Mouse (Mus musculus) heart, embryonic 12.5 days (tissue): Measurements from ENCODE around the gene Ugt1a10. TPM values are rescaled to one million over a fixed set of nuclear protein-coding genes. Genes with fewer than 3 reads are reported as not detected.
"Not testable (repeated sequence)": the region's sequence is repeated elsewhere in the genome, so short reads cannot be mapped to it uniquely, and the experiment has no call there.

ENCODE experiments used
- ATAC-seq: fragments of 200-750 bp; cut with Nextera tagmentation; 2 replicates; pipeline ENCODE4 v1.8.0; 2017; ENCODE audit warnings: moderate TSS enrichment, moderate library complexity; ENCODE audit not compliant: insufficient number of reproducible peaks, low FRiP score
- H3K27ac ChIP-seq: fragments of 300-500 bp; sonication (generic); 2 replicates; pipeline ENCODE4 v1.5.1; 2016; ENCODE audit warnings: mild to moderate bottlenecking, moderate library complexity; ENCODE audit not compliant: poor library complexity, severe bottlenecking
- H3K27me3 ChIP-seq: fragments of 300-500 bp; sonication (generic); replicated peaks from 2 replicates; pipeline ENCODE4 v1.6.1; 2016; ENCODE audit warnings: mild to moderate bottlenecking, moderate library complexity
- H3K36me3 ChIP-seq: fragments of 300-500 bp; sonication (generic); 2 replicates; pipeline ENCODE4 v1.6.1; 2016; ENCODE audit warnings: mild to moderate bottlenecking, moderate library complexity
- H3K4me1 ChIP-seq: fragments of 300-500 bp; sonication (generic); replicated peaks from 2 replicates; pipeline ENCODE4 v1.6.1; 2016; ENCODE audit warnings: mild to moderate bottlenecking
- H3K4me2 ChIP-seq: fragments of 300-500 bp; sonication (generic); 2 replicates; pipeline ENCODE4 v1.6.1; 2016; ENCODE audit warnings: mild to moderate bottlenecking, moderate library complexity
- H3K4me3 ChIP-seq: fragments of 300-500 bp; sonication (generic); 2 replicates; pipeline ENCODE4 v1.5.1; 2016; ENCODE audit warnings: mild to moderate bottlenecking
- H3K9ac ChIP-seq: fragments of 300-500 bp; sonication (generic); 2 replicates; pipeline ENCODE4 v1.6.1; 2016; ENCODE audit warnings: mild to moderate bottlenecking, moderate library complexity
- H3K9me3 ChIP-seq: fragments of 300-500 bp; sonication (generic); replicated peaks from 2 replicates; pipeline ENCODE4 v1.6.1; 2016; ENCODE audit warnings: mild to moderate bottlenecking, moderate library complexity
- WGBS: fragments of 180-500 bp; shearing (Covaris S2); methylation state at CpG from one replicate; pipeline ENCODE4 v1.1.7; 2016; 5-methylcytosine and 5-hydroxymethylcytosine counted together
- polyA plus RNA-seq: library from polyadenylated mRNA; unstranded; fragments of >200 nt; fragmentation: Nextera tagmentation; extraction: Ambion mirVana; gene quantifications from 2 replicates; pipeline ENCODE4 v1.2.1, GENCODE M21; 2016

The Ugt1a10 gene
- not detected in 2 replicates for polyA plus RNA-seq

GRCm38 (mm10) chr1:88055088-88055487 is at the start of gene Ugt1a10:
TSS of gene Ugt1a10 (plus strand) at chr1:88055388.
- no peaks in the 10 kb centered on the region for H3K36me3 ChIP-seq
- ATAC-seq = no peak
- H3K9ac ChIP-seq = no peak within 1 kb of the TSS
- no peak within 1 kb of the TSS for H3K27ac ChIP-seq
- no peak within 1 kb of the TSS for H3K4me3 ChIP-seq
- H3K27me3 ChIP-seq = no peaks in the 10 kb centered on the region
- no peaks in the 10 kb centered on the region for H3K9me3 ChIP-seq
- no peaks in the 10 kb centered on the region for H3K4me1 ChIP-seq
- no peak within 1 kb of the TSS for H3K4me2 ChIP-seq
- WGBS = 71% methylated on average over 1 of the region's 1 CpGs

- Histone ChIP-seq H3K36me3 (peaks cover 19% of the 10 kb centered on the region), H3K27me3 (no peaks in the 10 kb centered on the region), H3K27ac (peak overlapping the region; percentile 92), H3K4me3 (peak overlapping the region; percentile 81), H3K9me3 (no peaks in the 10 kb centered on the region), H3K4me2 (peak overlapping the region; percentile 74), H3K9ac (peak overlapping the region; percentile 94), H3K4me1 (peaks cover 15% of the 10 kb centered on the region)
- peak; percentile 46 for ATAC-seq
- 6% methylated on average over 5 of the region's 5 CpGs for WGBS
Observed at GRCm38 (mm10) chr1:88007692-88008210, 47.4 kb upstream of the Ugt1a10 start.

GRCm38 (mm10) chr1:88008211-88008697 is 46.9 kb upstream of the Ugt1a10 start, which contains the start of gene Usp40:
TSS of gene Usp40 (minus strand) at chr1:88008551.
- Histone ChIP-seq H3K4me3 (peak within 1 kb of the TSS; percentile 81), H3K9ac (peak within 1 kb of the TSS; percentile 94), H3K9me3 (no peaks in the 10 kb centered on the region), H3K4me2 (peak within 1 kb of the TSS; percentile 74), H3K27ac (peak within 1 kb of the TSS; percentile 92), H3K36me3 (peaks cover 14% of the 10 kb centered on the region), H3K4me1 (peaks cover 15% of the 10 kb centered on the region), H3K27me3 (no peaks in the 10 kb centered on the region)
- ATAC-seq = peak; percentile 91
- WGBS = under 1% methylated on average over 45 of the region's 45 CpGs

GRCm38 (mm10) chr1:88008735-88009134 is 46.5 kb upstream of the Ugt1a10 start:
- H3K4me1 ChIP-seq = peaks cover 15% of the 10 kb centered on the region
- no peak overlapping the region for H3K9ac ChIP-seq
- peak overlapping the region; percentile 74 for H3K4me2 ChIP-seq
- peak overlapping the region; percentile 81 for H3K4me3 ChIP-seq
- no peaks in the 10 kb centered on the region for H3K27me3 ChIP-seq
- no peak for ATAC-seq
- H3K36me3 ChIP-seq = peaks cover 11% of the 10 kb centered on the region
- 45% methylated on average over 4 of the region's 4 CpGs for WGBS
- H3K9me3 ChIP-seq = no peaks in the 10 kb centered on the region
- no peak overlapping the region for H3K27ac ChIP-seq

- 61% methylated on average over 3 of the region's 3 CpGs for WGBS
- no peak overlapping the region for H3K9ac ChIP-seq
Observed at GRCm38 (mm10) chr1:88009521-88009920, 45.7 kb upstream of the Ugt1a10 start.

GRCm38 (mm10) chr1:88013726-88014125 is 41.5 kb upstream of the Ugt1a10 start:
- H3K4me2 ChIP-seq = no peak overlapping the region
- H3K27me3 ChIP-seq = no peaks in the 10 kb centered on the region
- no peak overlapping the region for H3K9ac ChIP-seq
- peaks cover 3% of the 10 kb centered on the region for H3K9me3 ChIP-seq
- H3K27ac ChIP-seq = no peak overlapping the region
- ATAC-seq = no peak
- H3K4me1 ChIP-seq = 0 out of 2 replicates have a peak, but pooled peaks cover 4% of the 10 kb centered on the region
- H3K4me3 ChIP-seq = no peak overlapping the region
- WGBS = 67% methylated on average over 3 of the region's 3 CpGs
- no peaks in the 10 kb centered on the region for H3K36me3 ChIP-seq

More at GRCm38 (mm10) chr1:88009521-88009920, 45.7 kb upstream of the Ugt1a10 start:
- H3K36me3 ChIP-seq = peaks cover 8% of the 10 kb centered on the region
- no peak overlapping the region for H3K4me2 ChIP-seq
- H3K4me1 ChIP-seq = peaks cover 15% of the 10 kb centered on the region
- no peak for ATAC-seq
- H3K27ac ChIP-seq = no peak overlapping the region
- no peaks in the 10 kb centered on the region for H3K27me3 ChIP-seq
- H3K4me3 ChIP-seq = no peak overlapping the region
- H3K9me3 ChIP-seq = no peaks in the 10 kb centered on the region

- ATAC-seq = no peak
Observed at GRCm38 (mm10) chr1:88014194-88014593, 41.0 kb upstream of the Ugt1a10 start.

GRCm38 (mm10) chr1:88014671-88015070 is 40.5 kb upstream of the Ugt1a10 start:
- Histone ChIP-seq H3K27ac (no peak overlapping the region), H3K9ac (no peak overlapping the region), H3K27me3 (no peaks in the 10 kb centered on the region), H3K36me3 (no peaks in the 10 kb centered on the region), H3K4me1 (no peaks in the 10 kb centered on the region), H3K4me2 (no peak overlapping the region), H3K9me3 (peaks cover 3% of the 10 kb centered on the region), H3K4me3 (no peak overlapping the region)
- no peak for ATAC-seq
- 90% methylated on average over 4 of the region's 4 CpGs for WGBS

More at GRCm38 (mm10) chr1:88014194-88014593, 41.0 kb upstream of the Ugt1a10 start:
- peaks cover 3% of the 10 kb centered on the region for H3K9me3 ChIP-seq
- no peaks in the 10 kb centered on the region for H3K27me3 ChIP-seq
- no peak overlapping the region for H3K27ac ChIP-seq
- H3K9ac ChIP-seq = no peak overlapping the region
- H3K4me1 ChIP-seq = no peaks in the 10 kb centered on the region
- 84% methylated on average over 4 of the region's 4 CpGs for WGBS
- H3K4me3 ChIP-seq = no peak overlapping the region
- no peaks in the 10 kb centered on the region for H3K36me3 ChIP-seq
- no peak overlapping the region for H3K4me2 ChIP-seq

GRCm38 (mm10) chr1:88015371-88015770 is 39.8 kb upstream of the Ugt1a10 start:
- H3K9me3 ChIP-seq = peaks cover 3% of the 10 kb centered on the region
- H3K4me2 ChIP-seq = no peak overlapping the region
- H3K4me1 ChIP-seq = no peaks in the 10 kb centered on the region
- no peak overlapping the region for H3K9ac ChIP-seq
- no peak for ATAC-seq
- WGBS = 80% methylated on average over 6 of the region's 6 CpGs
- no peak overlapping the region for H3K27ac ChIP-seq
- no peaks in the 10 kb centered on the region for H3K36me3 ChIP-seq
- H3K4me3 ChIP-seq = no peak overlapping the region
- H3K27me3 ChIP-seq = no peaks in the 10 kb centered on the region

GRCm38 (mm10) chr1:88025244-88025643 is 29.9 kb upstream of the Ugt1a10 start:
- not testable (repeated sequence) for H3K9me3 ChIP-seq, H3K27me3 ChIP-seq
- 76% methylated on average over 3 of the region's 3 CpGs for WGBS

GRCm38 (mm10) chr1:88043044-88043443 is 12.1 kb upstream of the Ugt1a10 start:
- H3K27me3 ChIP-seq, H3K4me2 ChIP-seq, H3K36me3 ChIP-seq, H3K4me1 ChIP-seq, H3K27ac ChIP-seq, H3K9ac ChIP-seq, ATAC-seq, H3K9me3 ChIP-seq, H3K4me3 ChIP-seq: not testable (repeated sequence)
- WGBS = 58% methylated on average over 1 of the region's 2 CpGs

More at GRCm38 (mm10) chr1:88025244-88025643, 29.9 kb upstream of the Ugt1a10 start:
- not testable (repeated sequence) for H3K27ac ChIP-seq, H3K36me3 ChIP-seq, H3K4me1 ChIP-seq, ATAC-seq, H3K4me2 ChIP-seq, H3K9ac ChIP-seq, H3K4me3 ChIP-seq
